In genomic region chr7:122390200-122390599, GRCm38 (mm10) we compare ENCODE assay signal across 8 mouse cellular contexts.
A peak's percentile ranks its signal among the peaks of the same experiment; 100 is the strongest.
DNase-seq lines count a peak whose midpoint lies in the region; ATAC-seq lines count a peak whose summit lies in the region.

No protein-coding gene starts in this region.

- no peaks in the 10 kb centered on the region for H3K9me3 ChIP-seq in midbrain, embryonic 11.5 days (ENCODE audit: control insufficient read depth, low read length)

- no peak overlapping the region for H3K4me3 ChIP-seq in midbrain, embryonic 11.5 days (ENCODE audit: low read depth, low read length)

- DNase-seq in right cerebral cortex, adult 18-20 months = peak; percentile 44
- no peak for DNase-seq in right cerebral cortex, postnatal 14 days
- DNase-seq in midbrain, embryonic 11.5 days (ENCODE audit: low spot score, missing footprints) = peak; percentile 37
- DNase-seq in thymus, postnatal 36 days = peak; percentile 52 to 74
- no peak for DNase-seq in cerebellum, adult 9-11 months
- DNase-seq in spleen, adult 12 weeks (ENCODE audit: low spot score) = no peak
- no peak for DNase-seq in adrenal gland, adult 8-10 months

- H3K9ac ChIP-seq in midbrain, embryonic 11.5 days (ENCODE audit: low read length) = no peak overlapping the region

- no peaks in the 10 kb centered on the region for H3K36me3 ChIP-seq in midbrain, embryonic 11.5 days (ENCODE audit: control insufficient read depth, insufficient read depth, low read length)

- H3K27me3 ChIP-seq in midbrain, embryonic 11.5 days (ENCODE audit: control insufficient read depth, insufficient read depth, low read length) = no peaks in the 10 kb centered on the region

- no peak overlapping the region for H3K27ac ChIP-seq in midbrain, embryonic 11.5 days (ENCODE audit: low read depth, low read length)

- 74% methylated on average over 5 of the region's 5 CpGs for WGBS in midbrain, embryonic 11.5 days

- H3K4me1 ChIP-seq in midbrain, embryonic 11.5 days (ENCODE audit: control insufficient read depth, insufficient read depth, low read length) = peaks cover 5% of the 10 kb centered on the region

- no peak overlapping the region for H3K4me2 ChIP-seq in midbrain, embryonic 11.5 days

- ATAC-seq in granulocyte monocyte progenitor cell, adult 5-6 weeks (replicated peaks; ENCODE audit: poor library complexity, severe bottlenecking) = peak; percentile 62
- peak; percentile 65; the same call in 1 of the 2 replicates for ATAC-seq in midbrain, embryonic 11.5 days (ENCODE audit: low FRiP score)

Comparison
In these comparisons a context has a peak if more than half of its experiments do, and no peak if none do; other contexts are left out.
1. DNase-seq: peak in right cerebral cortex, adult 18-20 months (single experiment), midbrain, embryonic 11.5 days (single experiment) and thymus, postnatal 36 days (2 of 2); none in right cerebral cortex, postnatal 14 days (single experiment), cerebellum, adult 9-11 months (single experiment), spleen, adult 12 weeks (single experiment) and adrenal gland, adult 8-10 months (single experiment).